Mouse (Mus musculus): ENCODE results near the gene Gm45785. TPM values are rescaled to one million over a fixed set of nuclear protein-coding genes. Genes with fewer than 3 reads are reported as not detected.

Gene Gm45785
- total RNA-seq, 2 experiments from 2014 or later, result not detected

DNA sequence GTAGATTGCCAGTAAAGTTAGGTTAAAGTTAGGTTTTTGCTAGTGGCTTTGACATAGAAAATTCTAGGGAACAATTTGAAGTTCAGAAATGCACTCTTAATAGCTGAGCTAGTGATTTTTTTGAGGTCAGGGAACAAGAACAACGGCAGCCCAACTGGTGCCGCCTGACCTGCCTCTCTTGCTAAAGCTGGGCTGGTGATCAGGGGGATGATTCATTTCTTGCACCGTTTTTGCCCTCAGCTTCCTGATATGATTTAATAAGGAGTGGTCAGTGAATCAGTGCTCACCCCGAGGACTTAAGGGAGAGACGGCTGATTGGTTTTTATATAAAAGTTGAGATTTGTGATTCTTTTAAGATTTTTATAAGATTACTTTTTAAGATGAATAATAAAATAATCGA lies 24.7 kb downstream of the Gm45785 start:
- DNase-seq (ENCODE audit: low spot score), result no peak

DNA sequence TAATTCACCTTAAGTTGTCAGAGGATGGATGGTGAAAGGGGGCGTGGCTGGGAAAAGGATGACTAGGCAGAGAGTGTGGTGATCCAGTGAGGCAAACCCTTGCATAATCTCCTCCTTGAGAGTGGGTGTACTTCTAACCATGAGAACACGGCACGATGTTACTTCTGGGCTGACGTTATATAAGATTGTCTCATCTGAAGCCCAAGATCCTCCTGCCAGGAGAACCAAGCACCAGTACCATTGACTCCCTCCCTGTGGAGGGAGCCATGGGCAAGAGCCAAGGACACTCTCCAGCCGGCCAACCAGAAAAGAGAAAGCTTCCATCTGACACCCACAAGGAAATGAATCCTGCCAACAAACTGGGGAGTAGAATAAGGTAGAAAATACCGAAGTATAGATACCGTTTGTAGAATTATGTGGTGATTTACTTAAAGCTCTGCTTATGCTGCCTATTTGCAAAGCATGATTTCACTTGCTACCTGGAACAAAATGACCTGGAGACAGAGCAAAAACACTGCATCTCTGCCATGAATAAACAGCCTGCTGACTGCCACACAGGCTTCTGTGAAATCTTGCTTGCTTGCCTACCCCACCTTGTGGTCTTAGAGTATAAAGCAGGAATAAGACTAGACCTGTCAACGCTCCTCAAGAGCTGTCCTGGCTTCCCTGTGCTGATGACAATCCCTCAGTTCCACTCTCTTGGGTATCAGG lies 27.8 kb downstream of the Gm45785 start:
- DNase-seq (ENCODE audit: low spot score), result no peak

DNA sequence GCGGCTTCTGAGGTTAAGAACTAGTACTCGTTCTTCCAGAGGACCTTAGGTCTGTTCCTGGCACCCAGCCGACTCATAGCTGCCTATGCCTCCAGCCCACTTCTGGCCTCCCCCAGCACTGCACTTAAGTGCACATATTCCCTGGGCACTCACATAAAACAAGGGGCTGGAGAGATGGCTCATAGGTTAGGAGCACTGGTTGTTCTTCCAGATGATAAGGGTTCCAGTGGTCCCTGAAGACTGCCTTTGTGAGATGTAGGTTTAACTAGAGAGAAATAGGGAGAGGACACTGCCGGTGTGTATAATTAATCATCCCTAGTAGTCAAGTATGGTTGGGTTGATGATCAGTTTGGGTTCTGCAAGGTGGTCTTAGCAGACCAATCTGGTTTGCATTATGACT lies 33.4 kb downstream of the Gm45785 start:
- no peak for DNase-seq (ENCODE audit: low spot score)

DNA sequence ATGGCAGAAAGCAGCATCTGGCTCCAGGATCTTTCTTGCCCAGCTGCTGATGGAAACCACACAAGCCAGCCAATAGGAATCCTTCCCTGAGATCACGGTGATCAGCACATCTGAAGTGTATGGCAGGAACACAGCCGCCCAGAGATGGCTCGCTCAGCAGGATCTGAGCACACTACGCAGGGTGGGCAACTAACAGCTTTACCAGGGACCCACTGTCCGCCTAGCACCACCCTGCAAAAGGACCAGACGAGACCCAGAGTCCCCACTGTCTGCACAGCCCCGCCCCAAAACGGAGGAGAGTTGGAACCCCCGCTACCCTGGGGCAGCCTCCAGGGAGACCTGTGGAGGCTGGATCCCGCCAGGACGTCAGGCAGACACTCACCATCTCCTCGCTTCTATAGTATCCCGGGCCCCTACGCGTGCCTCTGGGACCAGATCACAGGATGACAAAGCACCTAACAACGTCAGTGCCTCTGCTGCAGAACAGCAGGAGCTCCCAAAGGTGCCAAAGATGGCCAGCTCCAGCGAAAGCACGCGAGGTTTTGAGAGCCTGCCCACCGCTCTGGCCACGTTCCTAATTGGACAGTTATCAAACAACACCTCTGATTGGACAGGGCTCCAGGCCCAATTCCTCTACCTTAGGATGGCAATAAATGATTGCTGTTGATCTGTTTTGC lies 34.3 kb downstream of the Gm45785 start, which contains the start of gene Zfp941:
TSS of gene Zfp941 (minus strand) at position 526 of the 677 bp plus-strand sequence.
- DNase-seq (ENCODE audit: low spot score), result no peak

DNA sequence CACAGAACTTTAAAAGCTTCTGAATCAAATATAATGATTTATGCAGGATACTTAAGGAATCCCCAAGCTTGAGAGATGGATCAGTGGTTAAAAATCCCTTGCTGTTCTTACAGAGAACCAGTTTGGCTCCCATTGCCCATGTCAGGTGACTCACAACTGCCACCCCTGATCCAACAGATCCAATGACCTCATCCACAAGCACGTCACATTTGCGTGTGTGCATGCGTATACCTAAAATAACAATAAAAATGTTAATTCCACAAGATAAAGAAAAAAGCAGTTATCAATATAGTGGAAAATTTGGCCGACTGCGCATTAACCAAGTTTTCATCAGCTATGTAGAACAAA lies 34.9 kb downstream of the Gm45785 start:
- DNase-seq (ENCODE audit: low spot score), result no peak

DNA sequence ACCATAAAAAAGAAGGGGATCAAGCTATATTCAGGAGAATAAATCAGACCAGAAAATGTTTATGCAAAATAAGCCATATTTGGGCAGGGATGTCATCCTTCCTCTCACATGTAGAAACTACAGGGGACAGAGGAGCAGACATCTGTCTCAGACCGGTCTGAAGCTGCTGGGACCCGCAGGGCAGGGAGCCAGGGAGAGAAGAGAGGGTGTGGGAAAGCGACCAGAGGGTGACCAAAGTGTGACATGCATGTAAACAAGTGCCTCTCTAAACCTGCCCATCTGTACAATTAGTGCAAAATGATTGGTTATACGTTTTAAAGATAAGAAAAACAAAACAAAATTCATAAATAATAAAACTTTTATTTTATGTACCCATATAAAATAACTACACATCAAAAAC lies 36.0 kb downstream of the Gm45785 start:
- no peak for DNase-seq (ENCODE audit: low spot score)

DNA sequence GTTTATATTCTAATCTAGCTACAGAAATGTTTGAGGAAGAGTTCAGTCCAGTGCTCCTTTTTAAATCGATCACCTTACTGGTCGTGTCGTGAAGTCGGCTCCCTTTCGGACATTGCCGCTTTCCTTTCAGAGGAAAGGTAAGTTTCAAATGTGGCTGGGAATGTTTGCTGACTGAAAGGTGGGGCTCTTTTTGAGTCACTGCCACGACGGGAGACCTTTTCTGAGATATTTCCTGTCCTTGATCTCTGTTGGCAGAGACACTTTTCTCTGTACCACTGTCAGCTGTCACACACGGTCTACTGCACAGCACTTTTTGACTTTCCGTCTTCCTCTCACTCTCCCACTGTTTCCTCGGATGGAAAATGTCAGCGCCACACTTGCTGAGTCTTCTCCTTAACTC lies 43.3 kb downstream of the Gm45785 start:
- no peak for DNase-seq (ENCODE audit: low spot score)

DNA sequence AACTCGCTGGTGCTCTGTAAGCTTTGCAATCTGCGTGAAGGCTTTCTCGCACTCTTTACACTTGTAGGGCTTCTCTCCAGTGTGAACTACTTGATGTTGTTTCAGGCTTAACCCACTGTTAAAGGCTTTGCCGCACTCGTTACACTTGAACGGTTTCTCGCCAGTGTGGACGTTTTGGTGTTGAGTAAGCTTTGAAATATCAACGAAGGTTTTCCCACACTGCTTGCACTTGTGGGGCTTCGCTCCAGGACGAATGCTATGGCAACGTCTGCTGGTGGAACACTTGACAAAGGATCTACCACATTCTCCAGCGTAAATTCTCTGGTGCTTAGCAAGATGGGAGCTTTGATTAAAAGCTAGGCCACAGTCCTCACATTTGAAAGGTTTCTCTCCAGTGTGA lies 44.4 kb downstream of the Gm45785 start:
- DNase-seq (ENCODE audit: low spot score), result no peak

DNA sequence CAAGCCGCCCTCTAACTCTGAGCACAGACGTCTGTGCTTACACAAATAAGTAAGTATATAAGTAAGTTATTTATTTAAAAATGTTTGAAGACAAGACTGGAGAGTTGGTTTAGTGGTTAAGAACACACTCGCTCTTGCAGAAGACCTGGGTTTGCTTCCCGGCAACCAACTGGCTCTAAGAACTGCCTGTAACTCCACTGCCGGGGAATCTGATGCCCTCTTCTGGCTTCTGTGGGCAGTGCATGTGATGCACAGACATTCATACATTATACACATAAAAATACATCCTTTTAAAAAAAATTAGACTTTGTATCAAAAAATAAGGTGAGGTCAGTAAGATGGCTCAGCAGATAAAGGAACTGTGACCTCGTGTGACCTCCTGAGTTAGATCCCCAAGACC lies 45.6 kb downstream of the Gm45785 start:
- DNase-seq (ENCODE audit: low spot score), result no peak

DNA sequence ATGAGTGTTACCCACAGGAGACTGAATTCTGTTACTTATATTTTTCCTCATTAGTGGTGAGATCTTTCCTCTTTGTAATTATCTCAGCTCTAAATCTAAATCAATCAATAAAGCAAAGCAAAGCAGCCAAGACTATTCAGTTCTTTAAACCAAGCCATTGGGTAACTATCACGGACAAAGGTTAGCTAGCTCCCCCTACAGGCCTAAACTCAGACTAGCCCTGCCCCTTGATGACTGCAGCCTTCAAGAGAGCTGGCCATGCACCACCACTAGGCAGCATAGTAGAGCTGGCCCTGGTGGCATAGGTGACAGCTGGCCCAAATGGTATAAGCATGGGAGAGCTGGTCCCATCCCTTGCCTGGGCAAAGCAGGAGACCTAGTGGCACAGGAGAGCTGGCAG lies 50.4 kb downstream of the Gm45785 start:
- no peak for DNase-seq (ENCODE audit: low spot score)

DNA sequence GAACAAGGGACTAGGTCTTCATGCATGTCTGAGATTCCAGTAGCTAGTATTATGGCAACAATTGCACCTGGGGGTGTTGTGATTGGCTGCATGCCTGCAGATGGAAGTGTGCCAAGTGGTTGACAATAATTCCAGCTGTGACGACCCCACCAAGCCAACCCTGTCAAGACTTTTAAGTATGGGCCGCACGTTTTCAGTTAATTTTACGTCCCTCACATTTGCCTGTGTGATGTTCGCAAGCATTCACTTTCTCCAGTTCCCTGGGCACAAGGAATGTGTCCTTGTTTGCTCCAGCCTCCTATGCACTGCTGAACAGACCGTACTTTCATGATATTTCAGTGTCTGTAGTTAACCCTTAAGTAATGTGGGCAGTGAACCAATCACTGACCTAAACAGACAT lies 53.5 kb downstream of the Gm45785 start:
- no peak for DNase-seq (ENCODE audit: low spot score)

DNA sequence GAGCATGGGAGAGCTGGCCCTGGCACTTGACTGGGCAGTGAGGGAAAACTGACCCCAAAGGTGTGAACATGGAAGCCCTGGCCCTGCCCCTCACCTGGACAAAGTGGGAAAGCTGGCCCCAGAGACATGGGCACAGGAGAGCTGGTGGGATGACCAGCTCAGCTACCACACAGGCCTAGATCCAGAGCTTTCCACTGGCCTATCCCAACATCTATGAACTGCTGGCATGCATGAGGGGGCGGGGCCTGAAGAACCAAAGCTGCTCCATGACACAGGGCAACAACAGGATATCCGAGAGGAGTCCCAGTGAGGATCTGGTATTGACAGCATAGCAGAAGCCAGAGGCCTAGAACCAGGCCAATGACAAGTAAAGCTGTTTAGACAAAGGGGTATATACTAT lies 57.9 kb downstream of the Gm45785 start:
- no peak for DNase-seq (ENCODE audit: low spot score)

DNA sequence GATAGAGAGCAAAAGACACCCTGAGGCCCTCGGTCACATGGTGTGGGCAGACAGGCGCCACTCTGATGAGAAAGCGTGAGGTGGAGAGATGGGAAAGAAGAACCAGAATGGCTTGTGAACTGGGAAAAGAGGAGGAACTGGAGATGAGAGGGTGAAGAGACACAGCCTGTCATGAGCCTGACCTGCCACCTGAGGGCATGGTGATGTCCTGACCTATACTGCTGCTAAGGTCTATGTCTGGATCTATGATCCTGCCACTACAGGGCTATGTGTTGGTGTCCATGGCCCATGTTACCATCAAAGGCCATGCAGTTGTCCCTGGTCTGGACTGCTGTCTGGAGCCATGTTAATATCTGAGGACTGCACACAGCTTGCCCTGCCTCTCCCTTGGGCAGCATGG lies 58.5 kb downstream of the Gm45785 start:
- DNase-seq (ENCODE audit: low spot score), result no peak

DNA sequence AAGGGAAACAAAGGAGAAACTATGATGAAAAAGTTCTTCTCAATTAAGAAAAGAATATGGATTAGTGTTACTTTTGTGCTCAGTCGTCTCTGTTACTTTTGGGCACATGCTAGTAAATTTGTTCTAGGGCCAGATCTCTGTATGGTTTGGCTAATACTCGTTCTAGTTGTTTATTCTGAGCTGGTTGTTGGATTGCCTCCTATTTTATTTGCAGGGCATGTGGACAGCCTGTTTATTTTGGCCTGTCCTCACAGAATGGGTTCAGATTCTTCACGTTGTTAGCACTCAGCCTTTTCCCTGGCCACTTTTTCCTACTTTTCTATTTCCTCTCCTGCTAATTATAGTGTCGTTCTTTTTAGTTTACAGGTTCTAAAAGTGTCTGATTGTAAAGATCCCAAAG lies 62.6 kb downstream of the Gm45785 start:
- DNase-seq (ENCODE audit: low spot score), result no peak

DNA sequence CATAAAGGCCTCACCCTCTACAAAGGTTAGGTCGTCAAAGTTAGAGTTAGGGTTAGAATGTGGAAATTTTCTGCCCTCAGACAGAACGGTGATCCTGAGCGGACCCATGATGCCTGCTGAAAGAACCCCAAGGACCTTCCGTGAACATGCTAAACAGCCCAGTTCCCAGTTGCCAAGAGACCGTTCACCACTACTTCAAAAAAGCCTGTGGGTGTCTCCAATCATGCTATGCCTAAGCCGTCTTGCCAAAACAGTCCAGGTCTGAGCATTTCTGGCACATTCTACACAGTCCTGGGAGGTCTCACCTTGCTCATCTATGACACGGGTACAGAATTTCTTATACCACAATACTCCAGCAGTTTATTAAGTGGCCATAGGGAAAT lies 68.1 kb downstream of the Gm45785 start:
- DNase-seq (ENCODE audit: low spot score), result no peak

DNA sequence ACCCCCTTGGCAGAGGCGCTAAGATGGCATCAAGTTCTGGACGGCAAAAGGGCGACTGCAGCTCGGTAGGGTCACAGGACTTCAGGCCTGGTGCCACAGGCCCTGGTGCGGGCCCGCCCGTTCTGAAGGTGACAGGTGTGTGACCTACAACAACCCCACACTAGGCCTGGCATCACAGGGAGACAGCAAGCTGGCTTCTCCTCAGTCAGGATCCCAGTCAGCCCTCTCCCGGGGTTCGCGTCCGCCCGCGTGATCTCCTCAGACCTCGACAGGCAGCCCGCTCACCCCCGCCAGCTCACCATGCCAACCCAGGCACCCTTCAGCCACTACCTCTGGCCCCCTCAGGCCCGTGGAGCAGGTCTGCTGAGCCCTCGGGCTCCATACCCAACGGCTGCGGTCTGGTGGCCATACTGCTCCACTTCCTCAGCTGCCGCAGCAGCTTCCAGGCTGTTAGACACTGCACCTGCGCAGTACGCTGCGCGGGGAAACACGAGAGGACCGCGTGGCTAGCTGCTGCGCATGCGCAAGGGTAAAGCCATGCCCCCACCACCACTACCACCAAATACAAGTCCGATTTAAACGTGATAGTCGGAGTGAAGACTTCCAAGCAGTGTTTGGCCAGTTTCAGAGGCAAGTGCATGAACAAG lies 68.6 kb downstream of the Gm45785 start, which contains the start of gene Syce1:
TSS of gene Syce1 (minus strand) at position 447 of the 647 bp plus-strand sequence.
- DNase-seq (ENCODE audit: low spot score), result no peak

DNA sequence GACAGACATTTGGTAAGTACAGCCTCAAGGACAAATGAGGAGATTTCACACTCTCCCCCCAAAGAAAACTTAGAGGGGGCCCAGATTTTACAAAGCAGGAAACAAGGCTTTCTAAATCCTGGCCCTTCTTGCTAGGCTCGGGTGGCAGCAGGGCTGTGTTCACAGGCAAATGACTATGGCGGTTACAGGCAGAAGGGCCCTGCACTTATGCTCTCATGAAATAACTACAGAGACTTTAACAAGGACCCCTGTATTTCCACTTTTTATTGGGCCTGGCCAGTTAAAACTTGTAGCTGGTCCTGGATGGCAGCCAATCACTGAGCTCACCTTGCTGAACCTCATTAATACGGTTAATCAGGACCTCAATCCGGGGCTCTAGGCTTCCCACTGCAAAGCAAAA lies 75.6 kb downstream of the Gm45785 start:
- DNase-seq (ENCODE audit: low spot score), result no peak

Other genes with a start within 250 kb of the Gm45785 start
- gene Olfr61, start 227.4 kb downstream of the Gm45785 start, total RNA-seq (2021), result not detected
- gene Olfr53, start 209.9 kb downstream of the Gm45785 start, total RNA-seq (2021), result not detected
- gene Olfr539, start 196.4 kb downstream of the Gm45785 start, total RNA-seq (2021), result not detected
- not detected for gene Olfr45, start 174.4 kb downstream of the Gm45785 start, total RNA-seq (2021)
- not detected for gene Olfr541, start 159.1 kb downstream of the Gm45785 start, total RNA-seq (2021)
- gene Cyp2e1, start 92.6 kb downstream of the Gm45785 start, total RNA-seq (2021), result 10 to 100 TPM; 12.1 to 13.7 TPM
- not detected for gene Syce1, start 68.5 kb downstream of the Gm45785 start, total RNA-seq (2021)
- not detected for gene Zfp941, start 34.2 kb downstream of the Gm45785 start, total RNA-seq (2021)
- not detected for gene Urah, start 21.3 kb downstream of the Gm45785 start, total RNA-seq (2021)
- gene Scgb1c1, start 10.8 kb downstream of the Gm45785 start, total RNA-seq (2021), result not detected
- not detected for gene Odf3, start 8.5 kb downstream of the Gm45785 start, total RNA-seq (2021)
- gene Ric8a, start 626 bp upstream of the Gm45785 start, total RNA-seq (2021), result 10 to 100 TPM; 11.9 to 13.7 TPM
- gene Bet1l, start 1.2 kb upstream of the Gm45785 start, total RNA-seq (2021), result 1 to 10 TPM; 5.0 to 6.1 TPM
- 10 to 100 TPM; 83.0 to 87.8 TPM for gene Psmd13, start 25.6 kb upstream of the Gm45785 start, total RNA-seq (2021)
- gene Sirt3, start 26.0 kb upstream of the Gm45785 start, total RNA-seq (2021), result 10 to 100 TPM; 22.5 to 25.5 TPM
- 1,000 to 10,000 TPM; 2,037 to 2,233 TPM for gene Cox8b, start 44.1 kb upstream of the Gm45785 start, total RNA-seq (2021)
- not detected for gene Nlrp6, start 64.6 kb upstream of the Gm45785 start, total RNA-seq (2021)
- 1 to 10 TPM; 2.2 to 3.4 TPM for gene Pgghg, start 85.1 kb upstream of the Gm45785 start, total RNA-seq (2021)
- gene Ifitm5, start 94.0 kb upstream of the Gm45785 start, total RNA-seq (2021), result not detected
- not detected for gene Gm45717, start 99.6 kb upstream of the Gm45785 start, total RNA-seq (2021)
- gene Ifitm2, start 99.7 kb upstream of the Gm45785 start, total RNA-seq (2021), result 10 to 100 TPM; 44.8 to 64.4 TPM
- 1 to 10 TPM in 1 of 2 experiments, under 1 TPM in 1; 0.97 to 1.3 TPM for gene Ifitm1, start 110.9 kb upstream of the Gm45785 start, total RNA-seq (2021)
- 10 to 100 TPM; 32.8 to 49.0 TPM for gene Ifitm3, start 154.4 kb upstream of the Gm45785 start, total RNA-seq (2021)
- gene Ifitm6, start 161.6 kb upstream of the Gm45785 start, total RNA-seq (2021), result not detected
- not detected for gene Gm17387, start 172.8 kb upstream of the Gm45785 start, total RNA-seq (2021)
- gene B4galnt4, start 204.8 kb upstream of the Gm45785 start, total RNA-seq (2021), result not detected
- not detected for gene Pkp3, start 221.9 kb upstream of the Gm45785 start, total RNA-seq (2021)
- 1 to 10 TPM; 1.1 to 2.9 TPM for gene Sigirr, start 244.2 kb upstream of the Gm45785 start, total RNA-seq (2021)

All from gastrocnemius, adult 18-20 months (tissue).